Mouse (Mus musculus): ENCODE results near the gene Cpd.
A peak's percentile ranks its signal among the peaks of the same experiment; 100 is the strongest.

- peak; percentile 66 for TF ChIP-seq POLR2A (IDR thresholded peaks at IDR 0.05; ENCODE audit: extremely low read depth, insufficient read depth, low read length)
- no peak for TF ChIP-seq CTCF (IDR thresholded peaks at IDR 0.05; ENCODE audit: low read depth, low read length)
Measured at GRCm38 (mm10) chr11:76846878-76847222, at the start of gene Cpd.
